Mouse (Mus musculus) stomach, postnatal 0 days (tissue): ENCODE measurements around the gene Slc22a23. TPM values are rescaled to one million over a fixed set of nuclear protein-coding genes. Genes with fewer than 3 reads are reported as not detected.

Experiments
- ATAC-seq: fragments of 200-750 bp; cut with Nextera tagmentation; 2 replicates; pipeline ENCODE4 v1.8.0; 2017; ENCODE audit not compliant: low FRiP score, low TSS enrichment
- DNase-seq: peaks from one replicate; pipeline ENCODE4 v3.0.0-alpha.2; 2016; ENCODE audit warnings: low spot score
- H3K27ac ChIP-seq: fragments of 300-500 bp; sonication (generic); replicated peaks from 2 replicates; pipeline ENCODE4 v1.5.1; 2014; ENCODE audit warnings: mild to moderate bottlenecking, control low read depth
- H3K27me3 ChIP-seq: fragments of 300-500 bp; sonication (generic); 2 replicates; pipeline ENCODE4 v1.6.1; 2014; ENCODE audit warnings: low read length; ENCODE audit not compliant: control insufficient read depth, insufficient read depth
- H3K36me3 ChIP-seq: fragments of 300-500 bp; sonication (generic); 2 replicates; pipeline ENCODE4 v1.6.1; 2014; ENCODE audit warnings: low read length, mixed read lengths; ENCODE audit not compliant: control insufficient read depth, insufficient read depth
- H3K4me1 ChIP-seq: fragments of 300-500 bp; sonication (generic); replicated peaks from 2 replicates; pipeline ENCODE4 v1.6.1; 2014; ENCODE audit warnings: antibody characterized with exemption; ENCODE audit not compliant: control insufficient read depth, insufficient read depth
- H3K4me2 ChIP-seq: fragments of 300-500 bp; sonication (generic); replicated peaks from 2 replicates; pipeline ENCODE4 v1.6.1; 2014; ENCODE audit warnings: low read depth, mild to moderate bottlenecking, control low read depth, moderate library complexity
- H3K4me3 ChIP-seq: fragments of 300-500 bp; sonication (generic); 2 replicates; pipeline ENCODE4 v1.5.1; 2014; ENCODE audit warnings: low read depth, low read length, control low read depth
- H3K9ac ChIP-seq: fragments of 300-500 bp; sonication (generic); 2 replicates; pipeline ENCODE4 v1.6.1; 2014; ENCODE audit warnings: mild to moderate bottlenecking, low read length, control low read depth, mixed read lengths
- H3K9me3 ChIP-seq: fragments of 300-500 bp; sonication (generic); 2 replicates; pipeline ENCODE4 v1.6.1; 2016; ENCODE audit warnings: low read length; ENCODE audit not compliant: control insufficient read depth
- CTCF ChIP-seq: IDR thresholded peaks from 2 replicates; pipeline ENCODE4 v1.5.1; 2016; ENCODE audit warnings: antibody characterized with exemption, low read depth, mild to moderate bottlenecking, moderate library complexity
- EP300 ChIP-seq: optimal IDR thresholded peaks from 2 replicates; pipeline ENCODE3; 2016; ENCODE audit warnings: antibody characterized with exemption
- WGBS: fragments of 180-500 bp; shearing (Covaris S2); extraction: QIAGEN DNeasy Blood & Tissue Kit; methylation state at CpG from one replicate; pipeline ENCODE4 v1.1.7; 2014; 5-methylcytosine and 5-hydroxymethylcytosine counted together
- polyA plus RNA-seq: library from polyadenylated mRNA; unstranded; fragments of >200 nt; fragmentation: Nextera tagmentation; extraction: Ambion mirVana; gene quantifications from 2 replicates; pipeline ENCODE4 v1.2.1, GENCODE M21; 2015

Gene Slc22a23
- polyA plus RNA-seq, 1 experiment from 2014 or later: 6.9 TPM

DNA sequence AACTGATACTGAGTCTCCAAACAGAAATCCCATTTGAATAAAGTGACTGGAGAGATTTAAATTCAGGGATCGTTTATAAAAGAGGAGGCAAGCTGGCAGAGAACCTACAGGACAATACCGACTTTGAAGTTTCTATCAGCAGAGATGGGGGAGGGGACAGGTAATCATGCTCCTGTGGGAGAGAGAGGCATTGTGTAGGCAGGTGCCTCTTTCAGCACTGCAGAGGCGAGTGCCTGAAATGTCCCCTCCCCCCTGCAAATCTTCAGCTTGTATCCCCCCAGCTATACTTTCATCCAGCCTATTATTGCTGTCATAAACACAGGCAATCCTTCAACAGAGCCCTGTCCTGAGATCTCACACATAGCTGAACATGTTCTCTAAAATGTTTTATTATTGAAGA lies 43.4 kb downstream of the Slc22a23 start:
- no peak overlapping the region for H3K9ac ChIP-seq
- DNase-seq (no peak), ATAC-seq (no peak)
- H3K27ac ChIP-seq: no peak overlapping the region
- WGBS: 37% methylated on average over 3 of the region's 3 CpGs
- no peak for TF ChIP-seq CTCF
- no peak for TF ChIP-seq EP300
- H3K27me3 ChIP-seq: no peaks in the 10 kb centered on the region
- H3K4me1 ChIP-seq: no peaks in the 10 kb centered on the region
- no peaks in the 10 kb centered on the region for H3K36me3 ChIP-seq
- no peak overlapping the region for H3K4me2 ChIP-seq
- H3K9me3 ChIP-seq: no peaks in the 10 kb centered on the region
- H3K4me3 ChIP-seq: no peak overlapping the region

DNA sequence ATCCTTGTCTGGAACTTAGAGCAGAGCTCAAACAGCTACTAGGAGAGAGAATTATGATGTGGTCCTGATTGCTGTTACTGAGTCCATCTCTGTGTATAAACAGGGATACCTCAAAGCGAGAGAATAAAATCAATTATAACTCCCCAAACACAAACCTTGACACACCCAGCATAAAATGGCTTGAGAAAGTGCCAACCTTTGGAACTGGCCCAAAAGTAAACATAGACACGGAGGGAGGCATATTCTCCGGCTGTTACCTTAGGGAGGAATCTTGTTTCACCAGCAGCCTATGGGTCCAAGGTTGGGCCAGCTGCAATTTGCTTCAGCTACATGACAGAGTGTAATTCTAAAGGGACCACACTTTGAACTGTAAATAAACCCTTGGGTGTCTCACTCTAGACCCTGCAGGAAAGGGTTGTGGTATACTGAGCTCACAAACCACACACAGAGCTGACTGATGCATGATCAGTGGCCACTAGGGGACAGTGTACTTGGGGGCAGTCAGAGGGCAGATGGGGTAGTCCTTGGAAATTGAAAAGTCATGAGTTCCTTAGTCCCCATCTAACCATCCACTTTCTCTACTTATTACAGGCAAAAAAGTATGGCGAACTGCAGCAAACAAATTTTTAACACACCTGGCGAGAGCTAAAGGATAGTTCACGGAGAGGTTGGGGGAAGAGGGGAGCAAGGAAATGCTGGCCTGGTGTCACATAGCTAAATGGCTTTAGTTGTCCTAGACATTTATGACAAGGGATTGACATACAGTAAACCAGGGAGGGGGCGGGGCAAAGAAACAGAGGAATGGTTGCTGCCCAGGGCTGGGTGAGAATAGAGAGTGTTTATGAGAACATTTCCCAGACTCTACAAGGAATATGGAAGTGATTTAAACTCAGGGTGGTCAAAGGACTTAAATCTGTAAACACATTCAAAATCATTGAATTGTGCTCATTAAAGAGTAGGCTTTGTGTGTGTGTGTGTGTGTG lies 45.3 kb downstream of the Slc22a23 start:
- TF ChIP-seq CTCF: peak; percentile 72
- no peak for TF ChIP-seq EP300
- H3K4me2 ChIP-seq: no peak overlapping the region
- 56% methylated on average over 7 of the region's 7 CpGs for WGBS
- DNase-seq (peak; percentile 68), ATAC-seq (peak; percentile 95)
- no peaks in the 10 kb centered on the region for H3K9me3 ChIP-seq
- no peaks in the 10 kb centered on the region for H3K27me3 ChIP-seq
- H3K36me3 ChIP-seq: no peaks in the 10 kb centered on the region; the same call in 1 of the 2 replicates
- no peaks in the 10 kb centered on the region for H3K4me1 ChIP-seq
- H3K9ac ChIP-seq: no peak overlapping the region
- peak overlapping the region; percentile 67 for H3K27ac ChIP-seq
- H3K4me3 ChIP-seq: no peak overlapping the region

- Histone ChIP-seq H3K4me2 (no peak overlapping the region), H3K9me3 (no peaks in the 10 kb centered on the region), H3K9ac (no peak overlapping the region), H3K36me3 (no peaks in the 10 kb centered on the region; the same call in 1 of the 2 replicates), H3K4me1 (no peaks in the 10 kb centered on the region), H3K27me3 (no peaks in the 10 kb centered on the region), H3K4me3 (no peak overlapping the region), H3K27ac (peak overlapping the region; percentile 67)
- TF ChIP-seq EP300 (no peak), CTCF (no peak)
- WGBS: 89% methylated on average over 5 of the region's 5 CpGs
- DNase-seq: no peak
- no peak for ATAC-seq
Measured at GRCm38 (mm10) chr13:34298674-34299073, 46.3 kb downstream of the Slc22a23 start.

DNA sequence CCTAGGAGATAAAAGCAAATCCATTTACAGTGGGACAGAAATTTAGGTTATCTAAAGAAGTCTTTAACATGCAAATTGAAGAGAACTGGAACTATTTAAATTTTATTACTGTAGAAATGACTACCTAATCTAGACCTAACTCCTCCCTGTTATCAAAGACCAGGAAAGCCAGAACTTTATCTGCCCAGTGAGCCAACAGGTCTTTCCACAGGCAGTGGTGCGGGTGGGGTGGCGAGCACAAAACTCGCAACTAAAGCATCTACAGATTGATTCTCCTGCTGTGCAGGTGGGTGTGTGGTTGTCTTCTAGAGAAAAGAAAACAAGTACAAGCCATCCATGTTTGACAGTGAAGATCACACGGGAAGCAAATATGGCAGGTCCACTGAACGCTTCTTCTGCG lies 46.9 kb downstream of the Slc22a23 start:
- no peak for DNase-seq
- Histone ChIP-seq H3K9ac (no peak overlapping the region), H3K4me2 (no peak overlapping the region), H3K4me3 (no peak overlapping the region), H3K4me1 (no peaks in the 10 kb centered on the region), H3K27me3 (no peaks in the 10 kb centered on the region), H3K36me3 (no peaks in the 10 kb centered on the region; the same call in 1 of the 2 replicates), H3K27ac (0 out of 2 replicates have a peak overlapping the region, but pooled peaks have one; percentile 58), H3K9me3 (no peaks in the 10 kb centered on the region)
- no peak for TF ChIP-seq EP300
- TF ChIP-seq CTCF: no peak
- WGBS: 92% methylated on average over 6 of the region's 6 CpGs
- no peak for ATAC-seq

DNA sequence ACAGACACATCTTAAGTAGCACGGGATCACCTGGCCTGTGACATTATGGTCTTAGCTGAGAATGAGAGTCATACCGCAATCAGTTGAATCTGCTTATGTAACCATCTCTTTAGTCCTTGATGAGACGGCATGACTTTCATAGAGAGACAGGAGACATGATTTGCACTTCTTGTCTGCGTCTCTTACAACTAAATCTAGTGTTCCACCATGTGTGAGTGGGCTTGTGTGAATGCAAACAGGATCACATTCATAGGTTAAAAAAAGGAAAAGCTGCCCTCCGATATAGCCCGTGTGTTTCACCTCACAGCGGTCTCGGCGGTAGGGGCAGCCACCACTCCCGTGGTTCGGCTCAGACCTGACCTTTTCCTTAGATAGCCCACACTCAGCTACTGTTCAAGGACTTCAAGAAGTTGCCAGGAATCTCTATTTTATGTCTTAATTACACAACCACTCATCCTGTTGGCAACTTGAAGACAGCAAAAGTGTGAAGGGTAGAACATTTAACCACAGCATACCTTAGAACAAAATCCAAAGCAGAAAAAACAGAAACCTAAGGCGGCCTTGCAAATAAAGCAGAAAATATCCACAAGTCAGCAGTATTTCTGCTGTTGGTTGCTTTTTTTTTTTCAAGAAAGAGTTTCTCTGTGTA lies 49.1 kb downstream of the Slc22a23 start:
- WGBS: 88% methylated on average over 12 of the region's 12 CpGs
- H3K36me3 ChIP-seq: no peaks in the 10 kb centered on the region; the same call in 1 of the 2 replicates
- no peak for DNase-seq

GRCm38 (mm10) chr13:34294212-34294611 lies 50.8 kb downstream of the Slc22a23 start:
- Histone ChIP-seq H3K36me3 (no peaks in the 10 kb centered on the region; the same call in 1 of the 2 replicates), H3K4me2 (no peak overlapping the region), H3K27me3 (no peaks in the 10 kb centered on the region), H3K27ac (no peak overlapping the region), H3K4me3 (no peak overlapping the region), H3K4me1 (no peaks in the 10 kb centered on the region; the same call in 1 of the 2 replicates), H3K9ac (no peak overlapping the region), H3K9me3 (no peaks in the 10 kb centered on the region)
- DNase-seq (no peak), ATAC-seq (no peak)
- WGBS: 56% methylated on average over 4 of the region's 4 CpGs
- TF ChIP-seq CTCF: peak; percentile 53
- no peak for TF ChIP-seq EP300

More for the DNA sequence above, 49.1 kb downstream of the Slc22a23 start:
- TF ChIP-seq EP300 (no peak), CTCF (no peak)
- no peaks in the 10 kb centered on the region for H3K27me3 ChIP-seq
- no peak overlapping the region for H3K9ac ChIP-seq
- no peak for ATAC-seq
- no peaks in the 10 kb centered on the region for H3K9me3 ChIP-seq
- no peaks in the 10 kb centered on the region; the same call in 1 of the 2 replicates for H3K4me1 ChIP-seq
- no peak overlapping the region for H3K27ac ChIP-seq
- no peak overlapping the region for H3K4me3 ChIP-seq
- no peak overlapping the region for H3K4me2 ChIP-seq
